Mouse (Mus musculus): ENCODE measurements at regions not wholly inside any gene's neighbourhood (a gene's known extent, or its start where the extent isn't known, plus 50 kb on each side); places are given as distances from the start of the nearest gene placed in this dataset.

GRCm38 (mm10) chr3:52729731-52730130, 287.3 kb downstream of the Cog6 start:
- Histone ChIP-seq H3K27me3 (no peaks in the 10 kb centered on the region), H3K9ac (replicated peaks) (no peak overlapping the region), H3K4me2 (no peak overlapping the region), H3K27ac (no peak overlapping the region), H3K4me1 (replicated peaks) (peaks cover 10% of the 10 kb centered on the region), H3K9me3 (no peaks in the 10 kb centered on the region), H3K4me3 (replicated peaks) (no peak overlapping the region), H3K36me3 (no peaks in the 10 kb centered on the region)
- WGBS, result 88% methylated on average over 3 of the region's 3 CpGs
- no peak for ATAC-seq (ENCODE audit: insufficient number of reproducible peaks, insufficient read depth, low FRiP score, low TSS enrichment, low read depth)

DNA sequence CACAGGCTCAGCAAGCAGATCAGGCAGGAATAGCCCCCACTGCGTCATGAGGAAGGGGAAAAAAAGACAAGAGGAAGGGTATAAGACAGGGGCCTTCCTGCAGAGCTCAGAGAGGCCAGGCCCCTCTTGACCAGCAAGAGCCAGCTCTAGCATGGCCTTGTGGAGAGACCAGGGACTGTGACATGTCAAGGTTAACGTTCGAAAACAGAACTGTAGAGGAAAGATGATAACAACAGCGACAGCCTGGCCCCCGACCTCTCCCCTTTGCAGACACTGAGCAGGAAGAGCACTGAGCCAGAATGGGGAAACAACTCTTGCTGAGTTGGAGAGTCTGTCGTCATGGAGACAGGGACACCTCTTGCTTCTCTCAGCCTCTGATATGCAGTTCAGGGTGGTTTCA, 288.2 kb downstream of the Cog6 start:
- no peak overlapping the region for H3K9ac ChIP-seq (replicated peaks)
- WGBS, result 84% methylated on average over 6 of the region's 6 CpGs
- ATAC-seq (ENCODE audit: insufficient number of reproducible peaks, insufficient read depth, low FRiP score, low TSS enrichment, low read depth), result no peak
- H3K36me3 ChIP-seq, result no peaks in the 10 kb centered on the region
- no peaks in the 10 kb centered on the region for H3K27me3 ChIP-seq
- H3K27ac ChIP-seq, result no peak overlapping the region
- H3K4me2 ChIP-seq, result no peak overlapping the region
- no peaks in the 10 kb centered on the region for H3K9me3 ChIP-seq
- H3K4me3 ChIP-seq (replicated peaks), result no peak overlapping the region
- H3K4me1 ChIP-seq (replicated peaks), result peaks cover 10% of the 10 kb centered on the region

DNA sequence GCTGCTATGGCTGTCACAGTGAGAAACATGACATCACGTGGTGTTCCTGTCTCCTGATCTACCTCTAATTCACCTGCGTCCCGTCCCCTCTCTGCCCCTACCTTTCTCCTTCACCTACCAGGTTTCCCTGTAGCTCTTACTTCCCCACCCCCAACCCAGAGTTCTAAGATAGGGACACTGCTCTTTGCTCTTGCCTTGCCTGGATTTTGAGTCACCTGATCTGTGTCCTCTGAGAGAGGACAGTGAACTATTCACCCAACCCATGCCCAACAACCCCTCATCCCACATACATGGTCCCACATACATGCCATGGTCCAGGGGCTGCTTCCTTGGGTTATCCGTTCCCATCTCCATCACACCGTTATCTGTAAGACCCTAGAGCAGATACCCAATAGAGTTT, 288.6 kb downstream of the Cog6 start:
- no peak for ATAC-seq (ENCODE audit: insufficient number of reproducible peaks, insufficient read depth, low FRiP score, low TSS enrichment, low read depth)
- H3K9ac ChIP-seq (replicated peaks), result no peak overlapping the region
- 93% methylated on average over 5 of the region's 5 CpGs for WGBS

DNA sequence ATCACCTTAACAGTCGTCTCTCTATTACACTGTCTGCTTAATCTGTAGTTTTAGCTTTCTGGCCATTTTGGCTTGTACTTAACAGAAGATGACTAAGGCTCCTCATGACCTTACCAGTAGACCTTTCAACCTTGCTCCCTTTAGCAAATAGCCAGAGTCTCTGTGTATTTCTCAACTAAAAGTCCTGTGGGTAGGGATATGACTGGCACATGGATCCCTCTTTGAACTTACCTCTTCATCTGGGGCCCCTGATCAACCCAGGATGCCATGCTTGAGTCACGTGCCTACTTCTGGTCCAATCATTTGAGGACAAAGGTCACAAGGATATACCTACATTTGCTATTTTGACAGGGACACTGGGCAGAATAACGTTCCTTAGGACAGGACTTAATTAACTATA, 292.7 kb downstream of the Cog6 start:
- no peaks in the 10 kb centered on the region for H3K27me3 ChIP-seq
- H3K4me1 ChIP-seq (replicated peaks), result peaks cover 10% of the 10 kb centered on the region; the same call in 1 of the 2 replicates
- no peak overlapping the region for H3K4me2 ChIP-seq
- WGBS, result 83% methylated on average over 3 of the region's 3 CpGs
- no peak overlapping the region for H3K27ac ChIP-seq
- ATAC-seq (ENCODE audit: insufficient number of reproducible peaks, insufficient read depth, low FRiP score, low TSS enrichment, low read depth), result no peak
- H3K9ac ChIP-seq (replicated peaks), result no peak overlapping the region
- no peaks in the 10 kb centered on the region for H3K36me3 ChIP-seq
- H3K4me3 ChIP-seq (replicated peaks), result no peak overlapping the region
- H3K9me3 ChIP-seq, result no peaks in the 10 kb centered on the region

More for the DNA sequence above, 288.6 kb downstream of the Cog6 start:
- H3K27me3 ChIP-seq, result no peaks in the 10 kb centered on the region
- H3K4me2 ChIP-seq, result no peak overlapping the region
- peaks cover 10% of the 10 kb centered on the region for H3K4me1 ChIP-seq (replicated peaks)
- H3K27ac ChIP-seq, result no peak overlapping the region
- no peak overlapping the region for H3K4me3 ChIP-seq (replicated peaks)
- H3K36me3 ChIP-seq, result no peaks in the 10 kb centered on the region
- no peaks in the 10 kb centered on the region for H3K9me3 ChIP-seq

DNA sequence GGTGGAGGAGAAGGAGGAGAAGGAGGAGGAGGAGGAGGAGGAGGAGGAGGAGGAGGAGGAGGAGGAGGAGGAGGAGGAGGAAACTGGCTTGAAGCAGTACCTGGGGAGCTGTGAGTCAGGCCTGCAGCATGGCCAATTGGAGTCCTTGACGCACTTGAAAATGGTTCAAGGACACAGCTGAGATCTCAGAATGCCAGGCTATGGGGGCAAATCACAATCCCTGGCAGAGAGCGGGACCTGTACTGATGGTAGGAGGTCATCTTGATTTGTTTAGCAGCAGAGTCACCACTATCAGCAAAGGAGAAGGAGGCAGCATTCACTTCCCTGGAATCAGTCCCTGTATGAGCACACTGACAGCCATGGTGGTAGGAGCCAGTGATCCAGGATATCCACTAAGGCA, 294.1 kb downstream of the Cog6 start:
- no peak overlapping the region for H3K27ac ChIP-seq
- H3K4me3 ChIP-seq (replicated peaks), result no peak overlapping the region
- H3K36me3 ChIP-seq, result no peaks in the 10 kb centered on the region
- ATAC-seq (ENCODE audit: insufficient number of reproducible peaks, insufficient read depth, low FRiP score, low TSS enrichment, low read depth), result no peak
- no peaks in the 10 kb centered on the region for H3K9me3 ChIP-seq
- WGBS, result 90% methylated on average over 2 of the region's 2 CpGs
- H3K9ac ChIP-seq (replicated peaks), result no peak overlapping the region
- H3K4me1 ChIP-seq (replicated peaks), result peaks cover 10% of the 10 kb centered on the region; the same call in 1 of the 2 replicates
- no peak overlapping the region for H3K4me2 ChIP-seq
- no peaks in the 10 kb centered on the region for H3K27me3 ChIP-seq

GRCm38 (mm10) chr3:52719181-52719580, 297.9 kb downstream of the Cog6 start:
- Histone ChIP-seq H3K36me3 (no peaks in the 10 kb centered on the region), H3K9ac (replicated peaks) (no peak overlapping the region), H3K4me2 (no peak overlapping the region), H3K27ac (no peak overlapping the region), H3K4me3 (replicated peaks) (no peak overlapping the region), H3K9me3 (no peaks in the 10 kb centered on the region), H3K4me1 (replicated peaks) (no peaks in the 10 kb centered on the region), H3K27me3 (peaks cover 3% of the 10 kb centered on the region; the same call in 1 of the 2 replicates)
- 78% methylated on average over 3 of the region's 3 CpGs for WGBS
- no peak for ATAC-seq (ENCODE audit: insufficient number of reproducible peaks, insufficient read depth, low FRiP score, low TSS enrichment, low read depth)

DNA sequence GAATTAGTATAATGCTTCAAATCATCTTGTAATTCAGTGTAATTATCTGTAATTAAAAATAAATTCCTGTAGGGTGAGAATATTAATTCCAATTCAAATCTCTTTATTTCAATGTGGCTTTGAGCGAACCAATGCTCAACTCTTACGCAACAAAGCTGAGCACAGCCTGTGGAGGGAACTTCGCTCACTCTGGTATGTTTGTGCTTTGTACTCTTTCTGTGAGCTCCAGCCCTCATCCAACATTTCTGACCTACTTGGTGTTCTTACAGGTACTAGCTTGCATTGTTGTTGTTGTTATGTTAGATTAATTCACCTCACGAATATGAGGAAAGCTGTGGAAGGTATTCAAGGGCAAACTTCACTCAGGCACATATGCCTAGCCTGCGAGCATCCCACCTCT, 299.7 kb downstream of the Cog6 start:
- H3K9ac ChIP-seq (replicated peaks), result no peak overlapping the region
- H3K4me2 ChIP-seq, result no peak overlapping the region
- no peaks in the 10 kb centered on the region for H3K4me1 ChIP-seq (replicated peaks)
- H3K27me3 ChIP-seq, result peaks cover 3% of the 10 kb centered on the region; the same call in 1 of the 2 replicates
- no peaks in the 10 kb centered on the region for H3K9me3 ChIP-seq
- no peak overlapping the region for H3K4me3 ChIP-seq (replicated peaks)
- 85% methylated on average over 5 of the region's 5 CpGs for WGBS
- no peaks in the 10 kb centered on the region for H3K36me3 ChIP-seq
- H3K27ac ChIP-seq, result no peak overlapping the region
- ATAC-seq (ENCODE audit: insufficient number of reproducible peaks, insufficient read depth, low FRiP score, low TSS enrichment, low read depth), result no peak

GRCm38 (mm10) chr3:52712151-52712550, 304.9 kb downstream of the Cog6 start:
- Histone ChIP-seq H3K27ac (no peak overlapping the region), H3K4me1 (replicated peaks) (no peaks in the 10 kb centered on the region), H3K4me2 (no peak overlapping the region), H3K9me3 (no peaks in the 10 kb centered on the region), H3K4me3 (replicated peaks) (no peak overlapping the region), H3K36me3 (no peaks in the 10 kb centered on the region), H3K27me3 (peaks cover 3% of the 10 kb centered on the region; the same call in 1 of the 2 replicates), H3K9ac (replicated peaks) (no peak overlapping the region)
- WGBS, result 87% methylated on average over 5 of the region's 5 CpGs
- no peak for ATAC-seq (ENCODE audit: insufficient number of reproducible peaks, insufficient read depth, low FRiP score, low TSS enrichment, low read depth)

GRCm38 (mm10) chr3:52711133-52711532, 305.9 kb downstream of the Cog6 start:
- H3K9ac ChIP-seq (replicated peaks), result no peak overlapping the region
- no peaks in the 10 kb centered on the region for H3K36me3 ChIP-seq
- no peaks in the 10 kb centered on the region for H3K4me1 ChIP-seq (replicated peaks)
- H3K4me2 ChIP-seq, result no peak overlapping the region
- no peak overlapping the region for H3K4me3 ChIP-seq (replicated peaks)
- H3K27ac ChIP-seq, result no peak overlapping the region
- H3K27me3 ChIP-seq, result no peaks in the 10 kb centered on the region
- no peak for ATAC-seq (ENCODE audit: insufficient number of reproducible peaks, insufficient read depth, low FRiP score, low TSS enrichment, low read depth)
- no peaks in the 10 kb centered on the region for H3K9me3 ChIP-seq
- WGBS, result 63% methylated on average over 9 of the region's 9 CpGs

GRCm38 (mm10) chr3:52708746-52709145, 308.3 kb downstream of the Cog6 start:
- H3K9ac ChIP-seq (replicated peaks), result no peak overlapping the region
- H3K4me1 ChIP-seq (replicated peaks), result no peaks in the 10 kb centered on the region
- no peak overlapping the region for H3K4me3 ChIP-seq (replicated peaks)
- H3K36me3 ChIP-seq, result no peaks in the 10 kb centered on the region
- no peaks in the 10 kb centered on the region for H3K27me3 ChIP-seq
- WGBS, result 85% methylated on average over 3 of the region's 3 CpGs
- H3K27ac ChIP-seq, result no peak overlapping the region
- no peak overlapping the region for H3K4me2 ChIP-seq
- no peaks in the 10 kb centered on the region for H3K9me3 ChIP-seq
- ATAC-seq (ENCODE audit: insufficient number of reproducible peaks, insufficient read depth, low FRiP score, low TSS enrichment, low read depth), result no peak

DNA sequence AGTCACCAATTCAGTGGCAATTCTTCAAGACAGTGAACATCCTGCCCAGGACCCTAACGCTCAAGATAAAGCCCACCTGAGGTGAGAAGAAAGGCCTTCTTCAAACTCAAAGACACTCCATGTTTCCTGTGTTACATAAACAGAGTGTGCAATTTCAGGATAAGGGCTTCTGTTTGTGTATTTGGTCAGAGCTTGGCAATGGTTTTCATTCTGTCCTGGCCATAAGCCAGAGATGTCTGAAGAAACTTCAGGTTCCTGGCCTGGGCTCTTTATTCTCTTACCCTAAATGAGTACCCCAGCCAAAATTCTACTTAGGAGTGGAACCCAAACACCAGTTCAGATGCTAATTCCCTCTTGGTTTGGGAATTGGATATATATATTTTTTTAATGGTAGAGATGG, 308.7 kb downstream of the Cog6 start:
- WGBS, result 80% methylated on average over 1 of the region's 1 CpGs
- H3K36me3 ChIP-seq, result no peaks in the 10 kb centered on the region
- no peaks in the 10 kb centered on the region for H3K9me3 ChIP-seq
- H3K4me3 ChIP-seq (replicated peaks), result no peak overlapping the region
- H3K27me3 ChIP-seq, result no peaks in the 10 kb centered on the region
- no peak overlapping the region for H3K9ac ChIP-seq (replicated peaks)
- no peak for ATAC-seq (ENCODE audit: insufficient number of reproducible peaks, insufficient read depth, low FRiP score, low TSS enrichment, low read depth)
- H3K4me2 ChIP-seq, result no peak overlapping the region
- H3K4me1 ChIP-seq (replicated peaks), result no peaks in the 10 kb centered on the region
- H3K27ac ChIP-seq, result no peak overlapping the region

GRCm38 (mm10) chr3:52706626-52707025, 310.4 kb downstream of the Cog6 start:
- no peaks in the 10 kb centered on the region for H3K36me3 ChIP-seq
- H3K4me1 ChIP-seq (replicated peaks), result no peaks in the 10 kb centered on the region
- H3K4me2 ChIP-seq, result no peak overlapping the region
- no peaks in the 10 kb centered on the region for H3K27me3 ChIP-seq
- no peaks in the 10 kb centered on the region for H3K9me3 ChIP-seq
- 86% methylated on average over 2 of the region's 2 CpGs for WGBS
- no peak for ATAC-seq (ENCODE audit: insufficient number of reproducible peaks, insufficient read depth, low FRiP score, low TSS enrichment, low read depth)
- H3K9ac ChIP-seq (replicated peaks), result no peak overlapping the region
- no peak overlapping the region for H3K4me3 ChIP-seq (replicated peaks)
- no peak overlapping the region for H3K27ac ChIP-seq
